Mouse (Mus musculus): ENCODE measurements at regions not wholly inside any gene's neighbourhood (a gene's known extent, or its start where the extent isn't known, plus 50 kb on each side); places are given as distances from the start of the nearest gene placed in this dataset.

GRCm38 (mm10) chr17:88191930-88192807 lies 127.1 kb upstream of the Fbxo11 start:
- Histone ChIP-seq H3K36me3 (ENCODE audit: control insufficient read depth, insufficient read depth) (no peaks in the 10 kb centered on the region), H3ac (ENCODE audit: control insufficient read depth, insufficient read length) (no peak overlapping the region), H3K4me2 (ENCODE audit: low read depth) (no peak overlapping the region), H3K79me2 (ENCODE audit: control insufficient read depth, insufficient read depth) (no peaks in the 10 kb centered on the region), H3K27me3 (ENCODE audit: control insufficient read depth, insufficient read depth, insufficient read length) (no peaks in the 10 kb centered on the region), H3K4me3 (no peak overlapping the region)
- TF ChIP-seq SRF (IDR thresholded peaks at IDR 0.05; ENCODE audit: control insufficient read depth, insufficient read length, low read depth) = no peak
- TF ChIP-seq POLR2A (IDR thresholded peaks at IDR 0.05; ENCODE audit: insufficient read length, low read depth) = no peak
- no peak for TF ChIP-seq CEBPB (IDR thresholded peaks at IDR 0.05; ENCODE audit: insufficient read depth, poor library complexity, severe bottlenecking)
- TF ChIP-seq USF1 (IDR thresholded peaks at IDR 0.05; ENCODE audit: low read depth) = no peak
- no peak for TF ChIP-seq MYOD1 (IDR thresholded peaks at IDR 0.05; ENCODE audit: control insufficient read depth in 1 of 3, insufficient read length in 2 of 3, low read depth in 2 of 3)
- no peak for TF ChIP-seq POLR2AphosphoS2 (IDR thresholded peaks at IDR 0.05; ENCODE audit: insufficient read length, low read depth)
- no peak for TF ChIP-seq MAX (IDR thresholded peaks at IDR 0.05; ENCODE audit: low read depth)
- TF ChIP-seq E2F4 (IDR thresholded peaks at IDR 0.05; ENCODE audit: insufficient read depth) = no peak
- no peak for TF ChIP-seq TCF3 (IDR thresholded peaks at IDR 0.05; ENCODE audit: insufficient read length, low read depth)
- no peak for TF ChIP-seq TCF12 (IDR thresholded peaks at IDR 0.05; ENCODE audit: insufficient read depth, poor library complexity, severe bottlenecking)
- no peak for TF ChIP-seq MYOG (IDR thresholded peaks at IDR 0.05; ENCODE audit: control insufficient read depth in 1 of 3, insufficient read depth in 1 of 3, insufficient read length in 2 of 3, low read depth in 2 of 3)
- TF ChIP-seq REST (IDR thresholded peaks at IDR 0.05; ENCODE audit: insufficient read depth, insufficient read length) = no peak

GRCm38 (mm10) chr17:88194693-88195092 lies 129.6 kb upstream of the Fbxo11 start:
- TF ChIP-seq MYOG (IDR thresholded peaks at IDR 0.05; ENCODE audit: control insufficient read depth in 1 of 3, insufficient read depth in 1 of 3, insufficient read length in 2 of 3, low read depth in 2 of 3) = no peak
- no peak for TF ChIP-seq SRF (IDR thresholded peaks at IDR 0.05; ENCODE audit: control insufficient read depth, insufficient read length, low read depth)
- no peak for TF ChIP-seq USF1 (IDR thresholded peaks at IDR 0.05; ENCODE audit: low read depth)
- TF ChIP-seq POLR2AphosphoS2 (IDR thresholded peaks at IDR 0.05; ENCODE audit: insufficient read length, low read depth) = no peak
- TF ChIP-seq CEBPB (IDR thresholded peaks at IDR 0.05; ENCODE audit: insufficient read depth, poor library complexity, severe bottlenecking) = no peak
- Histone ChIP-seq H3K36me3 (ENCODE audit: control insufficient read depth, insufficient read depth) (no peaks in the 10 kb centered on the region), H3K79me2 (ENCODE audit: control insufficient read depth, insufficient read depth) (no peaks in the 10 kb centered on the region), H3ac (ENCODE audit: control insufficient read depth, insufficient read length) (no peak overlapping the region), H3K4me3 (no peak overlapping the region), H3K27me3 (ENCODE audit: control insufficient read depth, insufficient read depth, insufficient read length) (no peaks in the 10 kb centered on the region), H3K4me2 (ENCODE audit: low read depth) (no peak overlapping the region)

- Histone ChIP-seq H3ac (ENCODE audit: control insufficient read depth, insufficient read length) (no peak overlapping the region), H3K4me2 (ENCODE audit: low read depth) (peak overlapping the region; percentile 35), H3K4me3 (no peak overlapping the region), H3K79me2 (ENCODE audit: control insufficient read depth, insufficient read depth) (no peaks in the 10 kb centered on the region), H3K36me3 (ENCODE audit: control insufficient read depth, insufficient read depth) (no peaks in the 10 kb centered on the region), H3K27me3 (ENCODE audit: control insufficient read depth, insufficient read depth, insufficient read length) (no peaks in the 10 kb centered on the region)
- TF ChIP-seq E2F4 (IDR thresholded peaks at IDR 0.05; ENCODE audit: insufficient read depth) (no peak), SRF (IDR thresholded peaks at IDR 0.05; ENCODE audit: control insufficient read depth, insufficient read length, low read depth) (no peak), CEBPB (IDR thresholded peaks at IDR 0.05; ENCODE audit: insufficient read depth, poor library complexity, severe bottlenecking) (no peak), TCF3 (IDR thresholded peaks at IDR 0.05; ENCODE audit: insufficient read length, low read depth) (no peak), POLR2AphosphoS2 (IDR thresholded peaks at IDR 0.05; ENCODE audit: insufficient read length, low read depth) (no peak), USF1 (IDR thresholded peaks at IDR 0.05; ENCODE audit: low read depth) (peak; percentile 97)
These were observed 130.2 kb upstream of the Fbxo11 start for GRCm38 (mm10) chr17:88195303-88195702.

- Histone ChIP-seq H3K79me2 (ENCODE audit: control insufficient read depth, insufficient read depth) (no peaks in the 10 kb centered on the region), H3K4me3 (no peak overlapping the region), H3K4me2 (ENCODE audit: low read depth) (peak overlapping the region; percentile 35), H3K27me3 (ENCODE audit: control insufficient read depth, insufficient read depth, insufficient read length) (no peaks in the 10 kb centered on the region), H3ac (ENCODE audit: control insufficient read depth, insufficient read length) (no peak overlapping the region), H3K36me3 (ENCODE audit: control insufficient read depth, insufficient read depth) (no peaks in the 10 kb centered on the region)
- no peak for TF ChIP-seq POLR2A (IDR thresholded peaks at IDR 0.05; ENCODE audit: insufficient read length, low read depth)
- TF ChIP-seq MYOD1 (IDR thresholded peaks at IDR 0.05; ENCODE audit: control insufficient read depth in 1 of 3, insufficient read length in 2 of 3, low read depth in 2 of 3) = no peak
- no peak for TF ChIP-seq TCF12 (IDR thresholded peaks at IDR 0.05; ENCODE audit: insufficient read depth, poor library complexity, severe bottlenecking)
- no peak for TF ChIP-seq E2F4 (IDR thresholded peaks at IDR 0.05; ENCODE audit: insufficient read depth)
- TF ChIP-seq SRF (IDR thresholded peaks at IDR 0.05; ENCODE audit: control insufficient read depth, insufficient read length, low read depth) = no peak
- no peak for TF ChIP-seq REST (IDR thresholded peaks at IDR 0.05; ENCODE audit: insufficient read depth, insufficient read length)
- no peak for TF ChIP-seq MYOG (IDR thresholded peaks at IDR 0.05; ENCODE audit: control insufficient read depth in 1 of 3, insufficient read depth in 1 of 3, insufficient read length in 2 of 3, low read depth in 2 of 3)
- TF ChIP-seq TCF3 (IDR thresholded peaks at IDR 0.05; ENCODE audit: insufficient read length, low read depth) = no peak
- TF ChIP-seq USF1 (IDR thresholded peaks at IDR 0.05; ENCODE audit: low read depth) = no peak
- TF ChIP-seq CEBPB (IDR thresholded peaks at IDR 0.05; ENCODE audit: insufficient read depth, poor library complexity, severe bottlenecking) = no peak
- TF ChIP-seq POLR2AphosphoS2 (IDR thresholded peaks at IDR 0.05; ENCODE audit: insufficient read length, low read depth) = no peak
- TF ChIP-seq MAX (IDR thresholded peaks at IDR 0.05; ENCODE audit: low read depth) = no peak
These were observed 130.8 kb upstream of the Fbxo11 start for GRCm38 (mm10) chr17:88195893-88196292.

GRCm38 (mm10) chr17:88196322-88196721 lies 131.2 kb upstream of the Fbxo11 start:
- no peaks in the 10 kb centered on the region for H3K36me3 ChIP-seq (ENCODE audit: control insufficient read depth, insufficient read depth)
- H3K4me2 ChIP-seq (ENCODE audit: low read depth) = peak overlapping the region; percentile 35
- H3ac ChIP-seq (ENCODE audit: control insufficient read depth, insufficient read length) = no peak overlapping the region
- TF ChIP-seq TCF3 (IDR thresholded peaks at IDR 0.05; ENCODE audit: insufficient read length, low read depth) (no peak), POLR2A (IDR thresholded peaks at IDR 0.05; ENCODE audit: insufficient read length, low read depth) (no peak), MAX (IDR thresholded peaks at IDR 0.05; ENCODE audit: low read depth) (no peak), USF1 (IDR thresholded peaks at IDR 0.05; ENCODE audit: low read depth) (no peak), MYOG (IDR thresholded peaks at IDR 0.05; ENCODE audit: control insufficient read depth in 1 of 3, insufficient read depth in 1 of 3, insufficient read length in 2 of 3, low read depth in 2 of 3) (no peak), REST (IDR thresholded peaks at IDR 0.05; ENCODE audit: insufficient read depth, insufficient read length) (no peak), POLR2AphosphoS2 (IDR thresholded peaks at IDR 0.05; ENCODE audit: insufficient read length, low read depth) (no peak)
- H3K4me3 ChIP-seq = no peak overlapping the region
- no peaks in the 10 kb centered on the region for H3K27me3 ChIP-seq (ENCODE audit: control insufficient read depth, insufficient read depth, insufficient read length)
- H3K79me2 ChIP-seq (ENCODE audit: control insufficient read depth, insufficient read depth) = no peaks in the 10 kb centered on the region

Measured in myocyte (in vitro differentiated cells).